29 mouse cellular contexts compared by ENCODE assay signal in genomic region chr8:61161461-61162185, GRCm38 (mm10).
A peak's percentile ranks its signal among the peaks of the same experiment; 100 is the strongest.
DNase-seq lines count a peak whose midpoint lies in the region; ATAC-seq and TF ChIP-seq lines count a peak whose summit lies in the region.
"Had no signal": no experiment of that assay in that cellular context is flagged by ENCODE, and none has a peak within 500 bp of the region (broad histone marks: within the 10 kb centered on the region; RNA-seq: fewer than 3 reads in every experiment).

No protein-coding gene starts in this region.

- TF ChIP-seq CTCF in midbrain, postnatal 0 days (IDR thresholded peaks at IDR 0.05), result no peak

- H3K4me3 ChIP-seq in midbrain, embryonic 11.5 days (ENCODE audit: low read depth, low read length), result no peak overlapping the region
- H3K4me3 ChIP-seq in midbrain, postnatal 0 days (ENCODE audit: low read depth, low read length), result no peak overlapping the region
- no peak overlapping the region for H3K4me3 ChIP-seq in lung, embryonic 16.5 days (ENCODE audit: low read length)
- H3K4me3 ChIP-seq in liver, embryonic 11.5 days (ENCODE audit: low read depth, low read length), result no peak overlapping the region
- H3K4me3 ChIP-seq: embryonic facial prominence, embryonic 12.5 days; hindbrain, embryonic 10.5 days; intestine, embryonic 15.5 days; limb, embryonic 10.5 days; limb, embryonic 15.5 days; lung, embryonic 15.5 days; megakaryocyte, embryonic 14.5 days; midbrain, embryonic 13.5 days had no signal

- no peaks in the 10 kb centered on the region for H3K36me3 ChIP-seq in midbrain, embryonic 11.5 days (ENCODE audit: control insufficient read depth, insufficient read depth, low read length)
- H3K36me3 ChIP-seq in midbrain, postnatal 0 days (ENCODE audit: insufficient read depth, low read length), result no peaks in the 10 kb centered on the region
- H3K36me3 ChIP-seq in lung, embryonic 16.5 days (ENCODE audit: control insufficient read depth, insufficient read depth, low read length), result no peaks in the 10 kb centered on the region
- H3K36me3 ChIP-seq in liver, embryonic 11.5 days (ENCODE audit: control insufficient read depth, insufficient read depth, low read length), result no peaks in the 10 kb centered on the region
- H3K36me3 ChIP-seq: embryonic facial prominence, embryonic 12.5 days; hindbrain, embryonic 10.5 days; intestine, embryonic 15.5 days; limb, embryonic 10.5 days; limb, embryonic 15.5 days; lung, embryonic 15.5 days; midbrain, embryonic 13.5 days had no signal

- H3K4me2 ChIP-seq in midbrain, embryonic 11.5 days, result no peak overlapping the region
- H3K4me2 ChIP-seq in midbrain, postnatal 0 days (ENCODE audit: low read depth, low read length, poor library complexity, severe bottlenecking), result no peak overlapping the region
- no peak overlapping the region for H3K4me2 ChIP-seq in lung, embryonic 16.5 days (ENCODE audit: low read depth, low read length)
- H3K4me2 ChIP-seq in liver, embryonic 11.5 days, result no peak overlapping the region
- H3K4me2 ChIP-seq: embryonic facial prominence, embryonic 12.5 days; intestine, embryonic 15.5 days; limb, embryonic 15.5 days; lung, embryonic 15.5 days; midbrain, embryonic 13.5 days had no signal

- no peaks in the 10 kb centered on the region for H3K27me3 ChIP-seq in midbrain, embryonic 11.5 days (ENCODE audit: control insufficient read depth, insufficient read depth, low read length)
- H3K27me3 ChIP-seq in midbrain, postnatal 0 days (ENCODE audit: insufficient read depth, low read length), result no peaks in the 10 kb centered on the region
- H3K27me3 ChIP-seq in lung, embryonic 16.5 days (ENCODE audit: control insufficient read depth, insufficient read depth, low read depth, low read length), result no peaks in the 10 kb centered on the region
- no peaks in the 10 kb centered on the region for H3K27me3 ChIP-seq in liver, embryonic 11.5 days (replicated peaks; ENCODE audit: control insufficient read depth, insufficient read depth, low read length)
- H3K27me3 ChIP-seq: embryonic facial prominence, embryonic 12.5 days; intestine, embryonic 15.5 days; limb, embryonic 15.5 days; lung, embryonic 15.5 days; megakaryocyte, embryonic 14.5 days; midbrain, embryonic 13.5 days had no signal

- DNase-seq in midbrain, embryonic 11.5 days (ENCODE audit: low spot score, missing footprints), result peak; percentile 49
- no peak for DNase-seq in midbrain, postnatal 0 days (ENCODE audit: low spot score)
- DNase-seq in fat pad, adult 2 months (ENCODE audit: extremely low read depth, low read depth, low spot score), result peak; percentile 99
- peak; percentile 84 for DNase-seq in lung, postnatal 36 days
- no peak for DNase-seq in cerebellum, postnatal 14 days
- DNase-seq in liver, embryonic 11.5 days (ENCODE audit: low spot score), result no peak
- DNase-seq: adrenal gland, adult 8-10 months; B cell, adult 2 months; cerebellum, adult 2 months; cerebellum, postnatal 25 days; forebrain, postnatal 0 days; gastrocnemius, postnatal 10 days; heart, postnatal 14 days; kidney, adult 2 months; kidney, postnatal 4 days; thymus, adult 2 months; thymus, postnatal 36 days had no signal

- no peak overlapping the region for H3K27ac ChIP-seq in midbrain, embryonic 11.5 days (ENCODE audit: low read depth, low read length)
- H3K27ac ChIP-seq in midbrain, postnatal 0 days (ENCODE audit: low read depth, low read length), result no peak overlapping the region
- no peak overlapping the region for H3K27ac ChIP-seq in lung, embryonic 16.5 days (ENCODE audit: low read length)
- H3K27ac ChIP-seq in liver, embryonic 11.5 days (ENCODE audit: low read depth, low read length), result no peak overlapping the region
- H3K27ac ChIP-seq: embryonic facial prominence, embryonic 12.5 days; hindbrain, embryonic 10.5 days; intestine, embryonic 15.5 days; limb, embryonic 10.5 days; limb, embryonic 15.5 days; liver, embryonic 14.5 days; lung, embryonic 15.5 days; midbrain, embryonic 13.5 days had no signal

- H3K9me3 ChIP-seq in midbrain, embryonic 11.5 days (ENCODE audit: control insufficient read depth, low read length), result no peaks in the 10 kb centered on the region
- no peaks in the 10 kb centered on the region for H3K9me3 ChIP-seq in midbrain, postnatal 0 days (ENCODE audit: low read length)
- H3K9me3 ChIP-seq in lung, embryonic 16.5 days (ENCODE audit: control insufficient read depth, low read length), result no peaks in the 10 kb centered on the region
- H3K9me3 ChIP-seq in liver, embryonic 11.5 days (ENCODE audit: control insufficient read depth, low read length), result no peaks in the 10 kb centered on the region
- H3K9me3 ChIP-seq: embryonic facial prominence, embryonic 12.5 days; hindbrain, embryonic 10.5 days; intestine, embryonic 15.5 days; limb, embryonic 10.5 days; limb, embryonic 15.5 days; lung, embryonic 15.5 days; midbrain, embryonic 13.5 days had no signal

- 84% methylated on average over 6 of the region's 6 CpGs for WGBS in midbrain, embryonic 11.5 days
- 85% methylated on average over 6 of the region's 6 CpGs for WGBS in midbrain, postnatal 0 days
- 78% methylated on average over 6 of the region's 6 CpGs for WGBS in lung, embryonic 16.5 days
- 82% methylated on average over 6 of the region's 6 CpGs for WGBS in liver, embryonic 11.5 days

- H3K9ac ChIP-seq in midbrain, embryonic 11.5 days (ENCODE audit: low read length), result no peak overlapping the region
- H3K9ac ChIP-seq in midbrain, postnatal 0 days (replicated peaks; ENCODE audit: low read length, poor library complexity, severe bottlenecking), result no peak overlapping the region
- no peak overlapping the region for H3K9ac ChIP-seq in lung, embryonic 16.5 days (ENCODE audit: low read length)
- no peak overlapping the region for H3K9ac ChIP-seq in liver, embryonic 11.5 days (ENCODE audit: low read depth, low read length)
- H3K9ac ChIP-seq: embryonic facial prominence, embryonic 12.5 days; forebrain, postnatal 0 days; intestine, embryonic 15.5 days; limb, embryonic 15.5 days; liver, embryonic 14.5 days; lung, embryonic 15.5 days; midbrain, embryonic 13.5 days had no signal

- no peak for ATAC-seq in midbrain, embryonic 11.5 days (ENCODE audit: low FRiP score)
- ATAC-seq in midbrain, postnatal 0 days (ENCODE audit: low FRiP score), result no peak
- ATAC-seq in lung, embryonic 16.5 days (ENCODE audit: low read depth), result peak; percentile 31; the same call in 1 of the 2 replicates
- ATAC-seq in liver, embryonic 11.5 days (replicated peaks; ENCODE audit: low FRiP score), result no peak
- ATAC-seq: activated CD4-positive, CD25-positive, alpha-beta regulatory T cell, adult 4 months; forebrain, postnatal 0 days; hindbrain, embryonic 16.5 days; intestine, embryonic 15.5 days; midbrain, embryonic 13.5 days had no signal

- H3K4me1 ChIP-seq in midbrain, embryonic 11.5 days (ENCODE audit: control insufficient read depth, insufficient read depth, low read length), result no peaks in the 10 kb centered on the region
- H3K4me1 ChIP-seq in midbrain, postnatal 0 days (ENCODE audit: insufficient read depth, low read length), result no peaks in the 10 kb centered on the region
- H3K4me1 ChIP-seq in lung, embryonic 16.5 days (replicated peaks; ENCODE audit: control insufficient read depth, insufficient read depth, low read length), result no peaks in the 10 kb centered on the region
- no peaks in the 10 kb centered on the region for H3K4me1 ChIP-seq in liver, embryonic 11.5 days (replicated peaks; ENCODE audit: control insufficient read depth, insufficient read depth, low read length)
- H3K4me1 ChIP-seq: embryonic facial prominence, embryonic 12.5 days; hindbrain, embryonic 10.5 days; intestine, embryonic 15.5 days; limb, embryonic 10.5 days; limb, embryonic 15.5 days; lung, embryonic 15.5 days; megakaryocyte, embryonic 14.5 days; midbrain, embryonic 13.5 days had no signal

Comparison
In these comparisons a context has a peak if more than half of its experiments do, and no peak if none do; other contexts are left out.
1. DNase-seq: peak in midbrain, embryonic 11.5 days (single experiment), fat pad, adult 2 months (single experiment) and lung, postnatal 36 days (single experiment); none in midbrain, postnatal 0 days (single experiment), cerebellum, postnatal 14 days (0 of 2) and liver, embryonic 11.5 days (single experiment).